Mouse (Mus musculus) heart, adult 8-10 months (tissue): Measurements from ENCODE around the gene Pogz. TPM values are rescaled to one million over a fixed set of nuclear protein-coding genes. Genes with fewer than 3 reads are reported as not detected.
"Not testable (repeated sequence)": the region's sequence is repeated elsewhere in the genome, so short reads cannot be mapped to it uniquely, and the experiment has no call there.

Experiments used
- DNase-seq: peaks from one replicate; pipeline ENCODE4 v3.0.0; 2022; ENCODE audit warnings: low spot score
- total RNA-seq, 4 experiments: library from RNA; stranded (reverse); gene quantifications; 2 replicates each; pipeline ENCODE4 v1.2.4; 2022

Pogz gene
- total RNA-seq, 4 experiments from 2014 or later: 15.4 to 21.3 (median 18.7) TPM

DNA sequence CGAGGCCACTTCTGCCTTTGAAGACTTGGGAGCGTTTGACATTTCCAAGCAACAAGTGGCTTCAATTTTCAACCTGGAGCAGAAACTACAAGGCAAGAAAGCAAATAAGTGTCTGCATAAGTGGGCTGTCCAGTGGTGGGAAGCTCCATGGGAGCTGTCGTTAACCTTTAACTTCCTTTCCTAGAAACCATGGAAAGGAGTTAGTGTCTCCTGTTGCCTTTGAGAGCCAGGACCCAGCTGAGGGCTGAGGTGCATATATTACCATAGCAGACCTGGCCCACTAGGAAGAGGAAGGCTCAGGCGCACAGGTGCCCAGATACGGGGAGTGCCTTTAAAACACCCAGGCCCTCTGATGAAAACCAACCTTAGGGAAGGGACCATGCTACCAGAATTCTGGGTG lies 4.7 kb upstream of the Pogz start:
- no peak for DNase-seq

- no peak for DNase-seq
Measured at GRCm38 (mm10) chr3:94833358-94833757, 4.0 kb upstream of the Pogz start.

- no peak for DNase-seq
Measured at GRCm38 (mm10) chr3:94835396-94835795, 2.0 kb upstream of the Pogz start.

- peak; percentile 75 for DNase-seq
Measured at GRCm38 (mm10) chr3:94837959-94838496, 661 bp downstream of the Pogz start.

GRCm38 (mm10) chr3:94838631-94839030 lies 1.3 kb downstream of the Pogz start:
- DNase-seq: peak; percentile 39

- no peak for DNase-seq
Measured at GRCm38 (mm10) chr3:94839101-94839500, 1.7 kb downstream of the Pogz start.

GRCm38 (mm10) chr3:94847382-94847781 lies 10.0 kb downstream of the Pogz start:
- DNase-seq: no peak

GRCm38 (mm10) chr3:94849338-94849737 lies 12.0 kb downstream of the Pogz start:
- DNase-seq: peak; percentile 73

GRCm38 (mm10) chr3:94851731-94852130 lies 14.4 kb downstream of the Pogz start:
- no peak for DNase-seq

- no peak for DNase-seq
Measured at GRCm38 (mm10) chr3:94852215-94852614, 14.8 kb downstream of the Pogz start.

GRCm38 (mm10) chr3:94859471-94859870 lies 22.1 kb downstream of the Pogz start:
- no peak for DNase-seq

GRCm38 (mm10) chr3:94869011-94869410 lies 31.6 kb downstream of the Pogz start:
- no peak for DNase-seq

- DNase-seq: no peak
Measured at GRCm38 (mm10) chr3:94878618-94879017, 41.3 kb downstream of the Pogz start.

DNA sequence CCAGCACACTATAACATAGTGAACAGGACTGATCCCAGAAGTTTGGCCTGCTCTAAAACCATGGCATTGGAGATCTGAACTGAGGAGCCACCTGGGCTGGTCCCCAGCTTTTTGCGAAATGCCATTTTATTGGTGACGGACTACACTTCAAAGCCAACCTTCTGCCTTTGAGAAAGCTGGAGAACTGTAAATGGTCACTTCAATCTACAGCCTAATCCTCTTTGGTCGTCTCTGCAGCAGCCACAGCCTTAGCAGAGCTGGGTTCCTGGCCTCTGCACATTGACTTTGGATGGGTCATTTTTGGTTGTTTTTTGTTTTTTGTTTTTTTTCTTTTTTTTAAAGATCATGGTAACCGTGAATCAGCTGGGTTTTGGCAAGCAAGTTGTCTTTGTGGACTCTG lies 44.5 kb downstream of the Pogz start:
- no peak for DNase-seq

DNA sequence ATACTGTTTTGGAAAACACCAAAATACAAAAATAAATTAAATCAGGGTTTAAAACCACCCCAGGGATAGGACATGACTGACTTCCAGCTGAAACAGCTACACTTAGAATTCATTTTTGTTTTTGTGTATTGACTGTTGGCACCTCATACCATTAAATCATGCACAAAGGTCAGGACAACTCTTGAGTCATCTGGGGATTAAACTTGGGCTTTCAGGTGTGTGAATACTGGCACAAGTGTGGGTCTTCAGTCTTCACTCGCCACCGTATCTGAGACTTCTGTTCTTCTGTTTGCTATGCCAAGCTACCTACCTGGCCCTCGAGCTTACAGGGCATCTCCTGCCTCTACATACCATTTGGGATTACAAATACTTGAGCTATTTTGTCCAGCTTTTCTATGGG lies 45.2 kb downstream of the Pogz start:
- no peak for DNase-seq

- DNase-seq: peak; percentile 86
Measured at GRCm38 (mm10) chr3:94886316-94887224, 49.2 kb downstream of the Pogz start, which contains the start of gene Psmb4. Gene Psmb4 (minus strand): TSS chr3:94886961.

GRCm38 (mm10) chr3:94888595-94888994 lies 51.2 kb downstream of the Pogz start:
- DNase-seq: peak; percentile 14

DNA sequence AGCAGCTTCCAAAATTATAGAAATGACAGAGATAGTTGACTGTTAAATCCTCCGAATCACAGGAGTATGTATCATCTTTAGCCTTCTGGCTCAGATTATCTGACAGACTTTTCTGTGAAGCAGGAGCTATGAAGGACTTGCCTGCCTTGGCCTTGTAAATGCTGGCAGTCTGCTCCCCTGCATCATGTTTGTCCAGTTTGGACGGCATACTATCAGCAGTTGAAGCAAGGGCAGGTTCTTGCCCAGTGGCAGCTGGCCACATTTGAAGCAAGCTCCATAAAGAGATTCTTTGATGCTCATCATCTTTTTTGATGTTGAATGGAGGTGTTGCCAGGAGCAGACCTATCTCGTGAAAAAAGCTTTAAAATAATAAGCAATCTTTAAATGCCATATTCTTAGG lies 56.7 kb downstream of the Pogz start:
- no peak for DNase-seq

- peak; percentile 55 for DNase-seq
Measured at GRCm38 (mm10) chr3:94902747-94903146, 65.4 kb downstream of the Pogz start.

DNA sequence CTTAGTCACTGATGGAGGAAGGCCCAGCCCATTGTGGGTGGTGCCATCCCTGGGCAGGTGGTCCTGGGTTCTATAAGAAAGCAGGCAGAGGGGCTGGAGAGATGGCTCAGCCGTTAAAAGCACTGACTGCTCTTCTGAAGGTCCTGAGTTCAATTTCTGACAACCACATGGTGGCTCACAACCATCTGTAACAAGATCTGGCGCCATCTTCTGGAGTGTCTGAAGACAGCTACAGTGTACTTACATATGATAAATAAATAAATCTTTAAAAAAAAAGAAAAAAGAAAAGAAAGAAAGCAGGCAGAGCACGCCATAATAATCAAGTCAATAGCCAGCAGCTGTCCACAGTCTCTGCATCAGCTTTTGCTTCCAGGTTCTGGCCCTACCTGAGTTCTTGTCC lies 67.4 kb downstream of the Pogz start:
- not testable (repeated sequence) for DNase-seq

GRCm38 (mm10) chr3:94906482-94906881 lies 69.1 kb downstream of the Pogz start:
- no peak for DNase-seq

DNA sequence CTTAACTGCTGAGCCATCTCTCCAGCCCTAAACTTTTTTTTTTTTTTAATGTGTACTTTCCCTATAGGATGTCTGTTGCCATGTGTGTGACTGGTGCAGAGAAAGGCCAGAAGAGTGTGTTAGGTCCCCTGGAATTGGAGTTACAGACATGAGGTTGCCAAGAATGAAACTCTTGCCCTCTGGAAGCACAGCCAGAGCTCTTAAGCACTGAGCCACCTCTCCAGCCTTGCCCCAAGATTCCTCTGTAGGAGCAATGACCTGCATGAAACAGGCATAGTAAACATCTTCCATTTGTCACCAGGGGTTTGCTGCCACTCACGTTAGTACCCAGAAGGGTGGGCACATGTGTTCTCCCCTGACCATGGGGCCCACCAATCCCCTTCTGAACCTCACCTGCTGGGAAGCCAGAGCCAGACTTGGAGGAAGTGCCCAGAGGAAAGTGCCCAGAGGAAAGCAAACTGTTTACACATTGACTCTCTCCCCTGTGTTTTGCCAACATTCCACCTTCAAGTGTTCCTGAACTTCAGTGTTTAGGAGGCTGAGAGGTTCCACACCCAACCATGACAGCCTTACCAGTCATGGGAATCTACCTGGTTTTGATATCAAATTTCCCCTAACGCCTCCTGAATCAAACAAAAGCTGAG lies 73.8 kb downstream of the Pogz start:
- no peak for DNase-seq

DNA sequence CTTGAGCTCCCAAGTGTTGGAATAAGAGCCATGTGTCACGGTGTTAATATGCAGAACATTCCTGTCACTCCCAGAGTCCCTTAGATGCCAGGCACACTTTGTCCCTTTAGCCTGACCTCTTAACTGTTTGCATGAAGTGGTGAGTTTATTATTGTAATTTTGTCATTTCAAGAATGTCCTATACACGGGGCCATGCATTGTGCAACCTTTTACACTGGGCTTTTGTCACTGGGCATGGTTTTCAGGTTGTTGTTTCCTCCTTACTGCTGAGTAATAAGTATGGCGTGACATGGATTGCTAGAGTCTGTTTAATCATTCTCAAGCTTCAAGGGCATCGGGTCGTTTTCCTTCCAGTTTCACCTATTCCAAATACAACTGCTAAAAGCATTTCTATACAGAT lies 76.4 kb downstream of the Pogz start:
- DNase-seq: no peak
